Mouse (Mus musculus): Measurements from ENCODE around the gene Atp5d. TPM values are rescaled to one million over a fixed set of nuclear protein-coding genes. Genes with fewer than 3 reads are reported as not detected.

Gene Atp5d
- total and polyA plus RNA-seq, 3 experiments, result 1,015 to 1,938 (median 1,150) TPM

DNA sequence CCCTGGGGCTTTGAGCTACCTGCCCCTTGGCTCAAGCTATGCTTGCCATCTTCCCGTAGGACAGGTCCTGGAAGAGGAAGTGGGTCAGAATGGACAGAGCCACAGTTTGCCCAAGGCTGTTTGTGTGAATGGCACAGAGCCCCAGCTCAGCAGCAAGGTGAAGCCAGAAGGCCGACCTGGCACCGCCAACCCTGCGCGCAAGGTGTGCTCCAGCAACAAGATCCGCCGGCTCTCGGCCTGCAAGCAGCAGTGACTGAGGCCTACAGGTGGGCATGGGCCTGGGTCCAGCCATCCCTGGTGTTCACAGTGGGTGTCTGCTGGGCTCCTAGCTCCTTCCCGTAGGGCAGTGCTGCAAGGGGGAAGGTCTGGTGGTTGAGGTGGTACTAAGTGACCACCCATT lies 8.6 kb upstream of the Atp5d start:
- Histone ChIP-seq H3K4me3 (no peak overlapping the region), H3K27me3 (ENCODE audit: control insufficient read depth, insufficient read depth, low read length) (no peaks in the 10 kb centered on the region), H3K4me1 (ENCODE audit: control insufficient read depth, insufficient read depth, low read length) (peaks cover 2% of the 10 kb centered on the region; the same call in 1 of the 2 replicates), H3K36me3 (ENCODE audit: control insufficient read depth, insufficient read depth, low read length) (no peaks in the 10 kb centered on the region), H3K27ac (no peak overlapping the region), H3K9ac (ENCODE audit: low read depth, low read length) (no peak overlapping the region), H3K79me2 (replicated peaks; ENCODE audit: control insufficient read depth, insufficient read depth, low read length) (no peaks in the 10 kb centered on the region)
- DNase-seq, result no peak
- TF ChIP-seq EP300 (IDR thresholded peaks at IDR 0.05; ENCODE audit: insufficient read depth, low read depth, low read length) (no peak), POLR2A (IDR thresholded peaks at IDR 0.05; ENCODE audit: insufficient read depth, low read depth, low read length) (no peak), CTCF (IDR thresholded peaks at IDR 0.05) (no peak)
- WGBS, result 90% methylated on average over 9 of the region's 9 CpGs
- intact Hi-C loops (cut with DNase I), result no loop called here

DNA sequence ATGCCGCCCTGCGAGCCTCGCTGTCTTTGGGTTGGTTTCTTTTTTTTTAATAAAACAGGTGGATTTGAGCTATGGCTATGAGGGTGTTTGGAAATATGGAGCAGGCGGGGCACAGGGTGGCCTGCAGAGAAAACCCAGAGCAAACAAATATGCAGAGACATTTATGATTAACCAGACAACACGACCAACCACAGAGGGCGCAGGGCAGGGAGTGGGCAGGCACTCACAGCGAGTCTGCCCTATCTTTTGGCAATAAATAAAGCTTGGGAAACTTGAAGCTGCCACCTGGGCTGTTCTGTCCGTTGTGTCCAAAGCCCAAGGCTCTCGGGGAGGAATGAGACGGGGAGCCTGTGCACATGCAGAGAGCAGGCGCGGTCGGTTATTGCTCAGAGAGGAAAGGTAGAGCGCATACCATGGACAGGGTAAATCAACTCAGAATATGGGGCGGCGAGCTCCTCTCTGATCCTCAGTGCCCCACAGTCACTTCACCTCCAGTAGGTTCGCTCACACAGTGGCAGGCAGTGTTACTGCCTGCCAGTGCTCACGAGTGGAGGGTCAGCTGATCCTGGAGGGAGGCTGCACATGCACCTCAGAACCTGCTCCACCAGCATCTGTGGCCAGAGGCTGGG lies 7.9 kb upstream of the Atp5d start:
- no peak overlapping the region for H3K9ac ChIP-seq (ENCODE audit: low read depth, low read length)
- no peak overlapping the region for H3K27ac ChIP-seq
- H3K4me3 ChIP-seq, result no peak overlapping the region
- TF ChIP-seq CTCF (IDR thresholded peaks at IDR 0.05) (no peak), POLR2A (IDR thresholded peaks at IDR 0.05; ENCODE audit: insufficient read depth, low read depth, low read length) (no peak), EP300 (IDR thresholded peaks at IDR 0.05; ENCODE audit: insufficient read depth, low read depth, low read length) (no peak)
- H3K79me2 ChIP-seq (replicated peaks; ENCODE audit: control insufficient read depth, insufficient read depth, low read length), result no peaks in the 10 kb centered on the region
- 81% methylated on average over 18 of the region's 18 CpGs for WGBS
- no peaks in the 10 kb centered on the region for H3K27me3 ChIP-seq (ENCODE audit: control insufficient read depth, insufficient read depth, low read length)
- intact Hi-C loops (cut with DNase I), result no loop called here
- peaks cover 2% of the 10 kb centered on the region; the same call in 1 of the 2 replicates for H3K4me1 ChIP-seq (ENCODE audit: control insufficient read depth, insufficient read depth, low read length)
- no peaks in the 10 kb centered on the region for H3K36me3 ChIP-seq (ENCODE audit: control insufficient read depth, insufficient read depth, low read length)
- no peak for DNase-seq

DNA sequence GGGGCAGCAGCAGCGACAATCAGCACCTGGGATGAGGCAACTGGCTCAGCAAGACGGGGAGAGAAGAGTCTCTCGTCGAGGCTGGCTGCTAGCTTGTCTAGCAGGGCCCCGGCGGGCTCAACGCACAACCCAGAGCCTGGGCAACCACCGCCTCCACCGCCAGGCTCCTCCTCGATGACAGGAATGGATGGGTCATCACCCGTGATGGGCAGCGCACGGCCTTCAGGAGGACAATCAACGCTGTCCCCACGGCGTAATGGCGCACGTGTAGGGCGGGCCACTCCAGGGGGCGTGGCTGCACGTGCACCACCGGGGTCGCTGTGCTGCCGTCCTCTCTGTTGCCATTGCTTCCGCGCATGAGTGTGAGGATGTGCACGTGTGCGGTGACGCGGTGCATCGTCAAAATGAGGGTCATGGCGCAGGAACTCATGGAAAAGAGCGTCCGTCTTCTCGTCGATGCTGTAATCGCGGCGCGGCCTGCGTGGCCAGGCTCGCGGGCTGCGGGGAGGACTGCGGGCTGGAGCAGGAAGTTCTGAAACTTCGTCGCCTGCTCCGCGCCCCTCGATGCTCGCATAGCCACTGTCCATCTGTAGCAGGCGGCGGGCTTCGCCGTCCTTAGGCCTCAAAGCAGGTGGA lies 7.0 kb upstream of the Atp5d start:
- H3K9ac ChIP-seq (ENCODE audit: low read depth, low read length), result no peak overlapping the region
- no peaks in the 10 kb centered on the region for H3K36me3 ChIP-seq (ENCODE audit: control insufficient read depth, insufficient read depth, low read length)
- intact Hi-C loops (cut with DNase I), result no loop called here
- no peak overlapping the region for H3K4me3 ChIP-seq
- DNase-seq, result no peak
- TF ChIP-seq EP300 (IDR thresholded peaks at IDR 0.05; ENCODE audit: insufficient read depth, low read depth, low read length) (no peak), CTCF (IDR thresholded peaks at IDR 0.05) (no peak), POLR2A (IDR thresholded peaks at IDR 0.05; ENCODE audit: insufficient read depth, low read depth, low read length) (no peak)
- peaks cover 2% of the 10 kb centered on the region; the same call in 1 of the 2 replicates for H3K4me1 ChIP-seq (ENCODE audit: control insufficient read depth, insufficient read depth, low read length)
- H3K79me2 ChIP-seq (replicated peaks; ENCODE audit: control insufficient read depth, insufficient read depth, low read length), result no peaks in the 10 kb centered on the region
- 58% methylated on average over 55 of the region's 55 CpGs for WGBS
- H3K27me3 ChIP-seq (ENCODE audit: control insufficient read depth, insufficient read depth, low read length), result no peaks in the 10 kb centered on the region
- H3K27ac ChIP-seq, result no peak overlapping the region

DNA sequence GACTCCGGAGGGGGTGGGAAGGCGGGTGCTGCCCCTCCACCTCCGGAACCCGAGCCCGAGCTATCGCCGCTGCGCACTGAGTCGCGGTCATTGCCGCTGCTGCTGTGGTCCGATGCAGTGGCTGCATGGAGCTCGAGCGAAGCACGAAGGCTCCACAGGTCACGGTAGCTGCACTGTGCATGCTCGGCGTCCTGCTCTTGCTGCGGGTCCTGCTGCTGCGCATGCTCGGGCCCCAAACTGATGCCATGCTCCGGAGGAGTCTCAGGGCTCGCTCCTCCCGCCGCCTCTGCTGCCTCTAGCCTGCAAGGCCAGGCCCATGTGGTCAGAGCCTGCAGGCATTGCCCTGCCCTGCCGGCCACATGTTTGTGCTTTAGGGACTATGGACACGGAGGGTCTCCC lies 6.5 kb upstream of the Atp5d start:
- TF ChIP-seq EP300 (IDR thresholded peaks at IDR 0.05; ENCODE audit: insufficient read depth, low read depth, low read length) (no peak), POLR2A (IDR thresholded peaks at IDR 0.05; ENCODE audit: insufficient read depth, low read depth, low read length) (no peak), CTCF (IDR thresholded peaks at IDR 0.05) (no peak)
- no peak overlapping the region for H3K4me3 ChIP-seq
- H3K27me3 ChIP-seq (ENCODE audit: control insufficient read depth, insufficient read depth, low read length), result no peaks in the 10 kb centered on the region
- no peak overlapping the region for H3K9ac ChIP-seq (ENCODE audit: low read depth, low read length)
- H3K36me3 ChIP-seq (ENCODE audit: control insufficient read depth, insufficient read depth, low read length), result no peaks in the 10 kb centered on the region
- H3K79me2 ChIP-seq (replicated peaks; ENCODE audit: control insufficient read depth, insufficient read depth, low read length), result no peaks in the 10 kb centered on the region
- no peak for DNase-seq
- peaks cover 2% of the 10 kb centered on the region; the same call in 1 of the 2 replicates for H3K4me1 ChIP-seq (ENCODE audit: control insufficient read depth, insufficient read depth, low read length)
- H3K27ac ChIP-seq, result no peak overlapping the region
- intact Hi-C loops (cut with DNase I), result no loop called here
- 79% methylated on average over 27 of the region's 27 CpGs for WGBS

DNA sequence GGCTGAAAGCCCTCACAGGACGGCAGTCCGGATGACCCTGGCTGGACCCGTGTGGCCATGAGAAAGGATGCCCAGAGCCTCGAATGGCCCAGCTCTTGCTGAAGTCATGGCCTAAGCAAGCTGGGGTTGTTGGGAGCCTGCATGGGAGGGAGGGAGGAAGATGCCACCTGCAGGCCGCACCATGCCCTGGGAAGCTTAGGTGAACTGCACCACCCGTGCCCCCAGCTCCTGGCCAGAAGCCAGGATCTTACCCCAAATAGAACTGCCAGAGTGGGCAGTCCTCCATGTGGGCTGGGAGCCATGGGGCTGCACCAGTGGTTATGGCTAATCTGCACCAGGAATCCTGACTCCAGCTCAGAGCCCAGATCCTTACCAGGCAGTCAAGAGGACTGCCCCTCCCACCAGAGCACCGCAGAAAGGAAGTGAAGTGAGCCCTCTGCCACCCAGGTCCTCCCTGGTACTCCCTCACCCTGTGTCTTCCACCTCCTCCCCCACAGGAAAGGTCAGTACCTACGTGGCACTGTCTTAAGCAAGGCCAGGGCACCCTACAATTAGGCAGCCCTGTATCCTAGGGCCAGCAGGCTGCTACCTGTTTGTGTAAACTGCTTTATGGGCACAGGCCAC lies 5.1 kb upstream of the Atp5d start:
- no peaks in the 10 kb centered on the region for H3K36me3 ChIP-seq (ENCODE audit: control insufficient read depth, insufficient read depth, low read length)
- H3K9ac ChIP-seq (ENCODE audit: low read depth, low read length), result no peak overlapping the region
- no peak overlapping the region for H3K4me3 ChIP-seq
- intact Hi-C loops (cut with DNase I), result loop anchor here (1.0 kb wide), 1 partner anchor 15 kb away; no protein-coding TSS in a partner anchor
- no peak overlapping the region; the same call in none of the 2 replicates for H3K27ac ChIP-seq
- H3K4me1 ChIP-seq (ENCODE audit: control insufficient read depth, insufficient read depth, low read length), result peaks cover 2% of the 10 kb centered on the region; the same call in 1 of the 2 replicates
- no peaks in the 10 kb centered on the region for H3K27me3 ChIP-seq (ENCODE audit: control insufficient read depth, insufficient read depth, low read length)
- no peaks in the 10 kb centered on the region for H3K79me2 ChIP-seq (replicated peaks; ENCODE audit: control insufficient read depth, insufficient read depth, low read length)
- TF ChIP-seq CTCF (IDR thresholded peaks at IDR 0.05) (peak; percentile 59), EP300 (IDR thresholded peaks at IDR 0.05; ENCODE audit: insufficient read depth, low read depth, low read length) (no peak), POLR2A (IDR thresholded peaks at IDR 0.05; ENCODE audit: insufficient read depth, low read depth, low read length) (no peak)
- peak in 1 of 2 experiments; percentile 78 for DNase-seq
- WGBS, result 41% methylated on average over 8 of the region's 8 CpGs

DNA sequence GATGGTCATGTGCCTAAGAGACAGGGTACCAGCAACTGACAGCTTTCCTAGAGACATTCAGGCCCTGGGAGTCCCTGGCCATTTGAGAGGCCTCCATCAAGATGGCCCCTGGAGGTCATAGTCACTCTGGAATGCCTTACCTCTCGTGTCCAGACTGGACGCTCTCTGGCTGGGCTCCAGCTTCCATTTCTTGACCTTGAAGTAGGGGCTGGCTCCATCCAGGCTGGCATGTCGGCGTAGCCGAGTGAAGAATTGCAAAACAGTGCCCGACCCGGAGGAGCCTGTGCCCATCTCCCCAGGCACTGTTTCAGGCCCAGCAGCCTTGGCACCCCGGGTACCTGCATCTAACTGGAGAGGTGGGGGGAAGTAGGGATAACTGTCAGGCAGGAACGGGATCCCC lies 4.0 kb upstream of the Atp5d start:
- H3K4me1 ChIP-seq (ENCODE audit: control insufficient read depth, insufficient read depth, low read length), result peaks cover 5% of the 10 kb centered on the region

More for the DNA sequence above, 4.0 kb upstream of the Atp5d start:
- Histone ChIP-seq H3K4me3 (no peak overlapping the region), H3K27me3 (ENCODE audit: control insufficient read depth, insufficient read depth, low read length) (no peaks in the 10 kb centered on the region; the same call in 1 of the 2 replicates), H3K27ac (no peak overlapping the region), H3K36me3 (ENCODE audit: control insufficient read depth, insufficient read depth, low read length) (no peaks in the 10 kb centered on the region), H3K9ac (ENCODE audit: low read depth, low read length) (no peak overlapping the region), H3K79me2 (replicated peaks; ENCODE audit: control insufficient read depth, insufficient read depth, low read length) (no peaks in the 10 kb centered on the region)
- no peak for TF ChIP-seq CTCF (IDR thresholded peaks at IDR 0.05)
- no peak for TF ChIP-seq POLR2A (IDR thresholded peaks at IDR 0.05; ENCODE audit: insufficient read depth, low read depth, low read length)
- no peak for TF ChIP-seq EP300 (IDR thresholded peaks at IDR 0.05; ENCODE audit: insufficient read depth, low read depth, low read length)
- WGBS, result 76% methylated on average over 9 of the region's 9 CpGs
- no peak for DNase-seq
- intact Hi-C loops (cut with DNase I), result no loop called here
